Mouse (Mus musculus): ENCODE measurements around the gene Prss22. TPM values are rescaled to one million over a fixed set of nuclear protein-coding genes. Genes with fewer than 3 reads are reported as not detected.
A peak's percentile ranks its signal among the peaks of the same experiment; 100 is the strongest.

Prss22 gene
- polyA plus RNA-seq, 1 experiment from 2014 or later, result not detected

GRCm38 (mm10) chr17:23995421-23995820 lies 2.5 kb downstream of the Prss22 start:
- H3K4me2 ChIP-seq (ENCODE audit: low read length), result no peak overlapping the region
- H3K27me3 ChIP-seq (ENCODE audit: control insufficient read depth, insufficient read depth, low read length), result 0 out of 2 replicates have a peak, but pooled peaks cover 11% of the 10 kb centered on the region
- H3K9me3 ChIP-seq (ENCODE audit: control insufficient read depth, low read length), result no peaks in the 10 kb centered on the region
- H3K4me3 ChIP-seq (ENCODE audit: control insufficient read depth in 1 of 2, insufficient read depth in 1 of 2, low read depth in 1 of 2, low read length in 2 of 2), result no peak overlapping the region
- no peak for ATAC-seq (ENCODE audit: insufficient number of reproducible peaks, insufficient read depth, low FRiP score, low read depth)
- WGBS, result 16% methylated on average over 1 of the region's 1 CpGs
- H3K27ac ChIP-seq (replicated peaks in 1 of 2; ENCODE audit: control insufficient read depth in 1 of 2, insufficient read depth in 1 of 2, low read depth in 2 of 2, low read length in 2 of 2), result no peak overlapping the region
- peaks cover 17% of the 10 kb centered on the region in 2 experiments for H3K4me1 ChIP-seq (ENCODE audit: control insufficient read depth in 2 of 2, insufficient read depth in 2 of 2, low read length in 2 of 2)
- H3K36me3 ChIP-seq (ENCODE audit: control insufficient read depth, insufficient read depth, low read length), result no peaks in the 10 kb centered on the region
- no peak overlapping the region for H3K9ac ChIP-seq (ENCODE audit: low read length)

DNA sequence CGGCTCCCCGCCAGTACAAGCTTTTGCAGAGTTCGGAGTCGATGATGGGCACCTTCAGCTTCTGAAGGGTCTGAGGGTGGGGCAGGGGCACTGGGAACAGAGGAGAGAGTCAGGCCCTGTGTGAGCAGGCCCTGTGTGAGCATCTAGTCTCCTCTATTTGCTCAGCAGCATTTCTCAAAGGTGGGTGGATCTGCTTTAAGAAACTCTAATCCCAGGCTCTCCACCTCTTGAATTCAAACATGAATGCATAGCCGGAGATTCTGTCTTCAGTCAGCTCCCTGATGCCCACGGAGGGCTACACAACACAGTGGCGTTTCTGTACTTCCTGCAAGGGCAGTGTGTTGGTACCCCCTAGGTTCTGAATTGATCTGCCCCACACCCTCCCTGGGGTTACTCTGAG lies 3.2 kb downstream of the Prss22 start:
- 76% methylated on average over 7 of the region's 7 CpGs for WGBS
- Histone ChIP-seq H3K9ac (ENCODE audit: low read length) (no peak overlapping the region), H3K4me1 (ENCODE audit: control insufficient read depth in 2 of 2, insufficient read depth in 2 of 2, low read length in 2 of 2) (peaks cover 9% of the 10 kb centered on the region in 2 experiments), H3K4me2 (ENCODE audit: low read length) (no peak overlapping the region), H3K27me3 (ENCODE audit: control insufficient read depth, insufficient read depth, low read length) (0 out of 2 replicates have a peak, but pooled peaks cover 11% of the 10 kb centered on the region), H3K9me3 (ENCODE audit: control insufficient read depth, low read length) (no peaks in the 10 kb centered on the region), H3K36me3 (ENCODE audit: control insufficient read depth, insufficient read depth, low read length) (no peaks in the 10 kb centered on the region), H3K4me3 (ENCODE audit: control insufficient read depth in 1 of 2, insufficient read depth in 1 of 2, low read depth in 1 of 2, low read length in 2 of 2) (no peak overlapping the region), H3K27ac (replicated peaks in 1 of 2; ENCODE audit: control insufficient read depth in 1 of 2, insufficient read depth in 1 of 2, low read depth in 2 of 2, low read length in 2 of 2) (no peak overlapping the region)
- ATAC-seq (ENCODE audit: insufficient number of reproducible peaks, insufficient read depth, low FRiP score, low read depth), result no peak

DNA sequence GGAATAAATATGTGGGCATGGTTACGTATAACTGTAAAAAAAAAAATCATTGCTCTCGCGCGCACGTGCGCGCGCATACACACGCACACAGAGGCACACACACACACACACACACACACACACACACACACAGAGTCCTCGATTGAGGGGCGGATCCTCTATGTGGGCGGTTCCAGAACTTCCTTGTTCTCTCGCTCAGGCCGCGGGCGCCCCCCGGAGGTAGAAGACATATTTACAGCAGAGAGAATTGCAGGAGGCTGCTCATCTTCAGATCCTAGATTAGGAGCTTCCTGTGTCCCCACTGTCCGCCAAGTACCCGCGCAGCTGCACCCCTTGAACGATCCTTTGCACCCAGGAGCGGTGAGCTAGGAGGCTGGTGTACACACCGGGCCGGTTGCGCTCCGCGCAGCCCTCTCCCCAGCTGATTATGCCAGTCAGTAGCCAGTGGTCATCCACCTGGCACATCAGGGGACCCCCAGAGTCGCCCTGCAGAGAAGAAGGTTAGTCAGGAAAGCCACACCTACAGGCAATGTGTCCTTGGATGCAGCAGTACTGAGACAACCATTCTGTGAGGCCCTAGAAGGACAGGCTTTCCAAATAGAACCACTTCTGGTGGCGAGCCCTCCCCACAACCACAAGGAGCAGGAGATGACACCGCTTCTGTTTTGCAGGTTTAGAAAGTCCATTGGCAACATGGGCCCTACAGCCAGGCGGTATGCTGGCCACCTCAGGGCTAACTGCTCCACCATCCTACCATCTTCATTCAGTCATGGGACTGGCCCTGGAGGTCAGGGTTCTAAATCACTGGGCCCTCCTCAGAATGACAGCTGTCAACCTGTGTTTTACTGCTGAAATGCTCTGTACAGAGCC lies 4.1 kb downstream of the Prss22 start:
- no peaks in the 10 kb centered on the region for H3K36me3 ChIP-seq (ENCODE audit: control insufficient read depth, insufficient read depth, low read length)
- peak; percentile 60; the same call in 1 of the 2 replicates for ATAC-seq (ENCODE audit: insufficient number of reproducible peaks, insufficient read depth, low FRiP score, low read depth)
- no peak overlapping the region for H3K27ac ChIP-seq (replicated peaks in 1 of 2; ENCODE audit: control insufficient read depth in 1 of 2, insufficient read depth in 1 of 2, low read depth in 2 of 2, low read length in 2 of 2)
- H3K4me1 ChIP-seq (ENCODE audit: control insufficient read depth in 2 of 2, insufficient read depth in 2 of 2, low read length in 2 of 2), result peaks cover 4% of the 10 kb centered on the region in 2 experiments; a peak in 1 of 4 replicates
- H3K27me3 ChIP-seq (ENCODE audit: control insufficient read depth, insufficient read depth, low read length), result 0 out of 2 replicates have a peak, but pooled peaks cover 11% of the 10 kb centered on the region
- no peak overlapping the region; a peak in 1 of 4 replicates for H3K4me3 ChIP-seq (ENCODE audit: control insufficient read depth in 1 of 2, insufficient read depth in 1 of 2, low read depth in 1 of 2, low read length in 2 of 2)
- H3K9ac ChIP-seq (ENCODE audit: low read length), result peak overlapping the region; percentile 9; the same call in 1 of the 2 replicates
- no peaks in the 10 kb centered on the region for H3K9me3 ChIP-seq (ENCODE audit: control insufficient read depth, low read length)
- 10% methylated on average over 31 of the region's 31 CpGs for WGBS
- H3K4me2 ChIP-seq (ENCODE audit: low read length), result peak overlapping the region; percentile 57

DNA sequence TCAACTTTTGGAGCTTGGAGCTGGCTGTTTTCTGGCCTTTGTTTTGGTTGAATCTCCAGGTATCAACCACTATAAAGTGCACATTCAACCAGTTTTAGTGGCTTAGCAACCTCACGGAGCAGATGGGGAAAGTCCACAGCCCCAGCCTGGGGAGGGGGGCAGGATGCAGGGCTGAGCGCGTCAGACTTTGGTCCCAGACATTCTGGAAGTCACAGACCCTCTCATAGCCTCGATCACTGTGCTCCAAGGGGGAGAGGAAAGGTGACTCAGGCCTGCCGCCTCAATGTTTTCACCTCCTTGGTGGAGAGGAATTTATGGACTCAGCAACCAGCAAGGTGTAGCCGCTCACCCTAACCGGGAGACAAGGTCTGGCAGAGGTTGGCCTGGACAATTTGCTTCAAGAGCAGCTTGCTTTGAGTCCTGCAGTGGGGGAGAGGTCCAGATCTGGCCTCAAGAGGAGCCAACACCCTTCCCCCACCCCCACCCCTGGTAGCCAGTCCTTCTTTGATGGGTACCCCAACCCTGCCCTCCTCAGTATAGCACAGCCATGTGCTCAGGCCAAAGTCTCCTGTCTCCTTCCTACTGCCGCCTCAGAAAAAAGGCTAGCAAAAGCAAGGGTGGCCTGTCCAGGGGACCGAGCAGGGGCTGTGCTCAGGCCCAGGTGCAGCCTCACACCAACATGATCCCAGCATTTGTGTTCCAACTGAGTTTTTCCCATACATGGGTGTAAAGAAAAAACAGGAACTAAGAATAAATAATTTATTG lies 4.9 kb downstream of the Prss22 start:
- Histone ChIP-seq H3K27ac (replicated peaks in 1 of 2; ENCODE audit: control insufficient read depth in 1 of 2, insufficient read depth in 1 of 2, low read depth in 2 of 2, low read length in 2 of 2) (no peak overlapping the region), H3K4me2 (ENCODE audit: low read length) (peak overlapping the region; percentile 57), H3K9me3 (ENCODE audit: control insufficient read depth, low read length) (no peaks in the 10 kb centered on the region), H3K27me3 (ENCODE audit: control insufficient read depth, insufficient read depth, low read length) (0 out of 2 replicates have a peak, but pooled peaks cover 11% of the 10 kb centered on the region), H3K4me3 (ENCODE audit: control insufficient read depth in 1 of 2, insufficient read depth in 1 of 2, low read depth in 1 of 2, low read length in 2 of 2) (no peak overlapping the region), H3K9ac (ENCODE audit: low read length) (no peak overlapping the region), H3K36me3 (ENCODE audit: control insufficient read depth, insufficient read depth, low read length) (no peaks in the 10 kb centered on the region), H3K4me1 (ENCODE audit: control insufficient read depth in 2 of 2, insufficient read depth in 2 of 2, low read length in 2 of 2) (peaks cover 4% of the 10 kb centered on the region in 2 experiments; a peak in 1 of 4 replicates)
- no peak for ATAC-seq (ENCODE audit: insufficient number of reproducible peaks, insufficient read depth, low FRiP score, low read depth)
- 68% methylated on average over 9 of the region's 9 CpGs for WGBS

DNA sequence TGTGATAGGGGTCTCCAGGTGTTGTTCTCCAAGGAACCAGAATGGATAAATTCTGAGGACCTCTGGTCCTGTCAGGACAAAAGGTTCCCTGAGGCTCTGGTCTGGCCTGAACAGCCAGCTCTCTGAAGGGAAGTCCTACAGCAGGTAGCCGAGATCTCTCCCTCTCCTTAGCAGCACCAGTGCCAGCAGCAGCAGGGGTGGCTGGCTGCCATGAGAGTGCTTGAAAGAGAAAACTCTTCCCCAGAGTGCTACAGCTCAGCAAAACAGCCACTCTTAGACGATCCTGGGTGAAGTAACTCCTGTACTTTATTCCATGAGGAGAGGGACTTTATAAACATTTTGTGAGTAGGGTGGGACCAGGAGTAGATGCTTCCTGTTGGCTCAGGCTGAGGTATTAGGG lies 8.1 kb downstream of the Prss22 start:
- Histone ChIP-seq H3K4me3 (ENCODE audit: control insufficient read depth in 1 of 2, insufficient read depth in 1 of 2, low read depth in 1 of 2, low read length in 2 of 2) (no peak overlapping the region), H3K9ac (ENCODE audit: low read length) (no peak overlapping the region), H3K4me2 (ENCODE audit: low read length) (no peak overlapping the region), H3K9me3 (ENCODE audit: control insufficient read depth, low read length) (no peaks in the 10 kb centered on the region), H3K36me3 (ENCODE audit: control insufficient read depth, insufficient read depth, low read length) (no peaks in the 10 kb centered on the region), H3K4me1 (ENCODE audit: control insufficient read depth in 2 of 2, insufficient read depth in 2 of 2, low read length in 2 of 2) (peaks cover 4% of the 10 kb centered on the region in 2 experiments; a peak in 1 of 4 replicates), H3K27me3 (ENCODE audit: control insufficient read depth, insufficient read depth, low read length) (0 out of 2 replicates have a peak, but pooled peaks cover 4% of the 10 kb centered on the region), H3K27ac (replicated peaks in 1 of 2; ENCODE audit: control insufficient read depth in 1 of 2, insufficient read depth in 1 of 2, low read depth in 2 of 2, low read length in 2 of 2) (no peak overlapping the region)
- 28% methylated on average over 2 of the region's 2 CpGs for WGBS
- ATAC-seq (ENCODE audit: insufficient number of reproducible peaks, insufficient read depth, low FRiP score, low read depth), result no peak

GRCm38 (mm10) chr17:23984989-23985388 lies 12.9 kb downstream of the Prss22 start:
- 60% methylated on average over 1 of the region's 1 CpGs for WGBS
- Histone ChIP-seq H3K9me3 (ENCODE audit: control insufficient read depth, low read length) (no peaks in the 10 kb centered on the region), H3K27ac (replicated peaks in 1 of 2; ENCODE audit: control insufficient read depth in 1 of 2, insufficient read depth in 1 of 2, low read depth in 2 of 2, low read length in 2 of 2) (no peak overlapping the region), H3K4me3 (ENCODE audit: control insufficient read depth in 1 of 2, insufficient read depth in 1 of 2, low read depth in 1 of 2, low read length in 2 of 2) (no peak overlapping the region), H3K36me3 (ENCODE audit: control insufficient read depth, insufficient read depth, low read length) (no peaks in the 10 kb centered on the region), H3K9ac (ENCODE audit: low read length) (no peak overlapping the region), H3K27me3 (ENCODE audit: control insufficient read depth, insufficient read depth, low read length) (no peaks in the 10 kb centered on the region), H3K4me2 (ENCODE audit: low read length) (no peak overlapping the region), H3K4me1 (ENCODE audit: control insufficient read depth in 2 of 2, insufficient read depth in 2 of 2, low read length in 2 of 2) (peaks cover 0 to 3% of the 10 kb centered on the region in 2 experiments; a peak in 1 of 4 replicates)
- ATAC-seq (ENCODE audit: insufficient number of reproducible peaks, insufficient read depth, low FRiP score, low read depth), result no peak

GRCm38 (mm10) chr17:23982912-23983311 lies 15.0 kb downstream of the Prss22 start:
- Histone ChIP-seq H3K9ac (ENCODE audit: low read length) (no peak overlapping the region), H3K27me3 (ENCODE audit: control insufficient read depth, insufficient read depth, low read length) (no peaks in the 10 kb centered on the region), H3K27ac (replicated peaks in 1 of 2; ENCODE audit: control insufficient read depth in 1 of 2, insufficient read depth in 1 of 2, low read depth in 2 of 2, low read length in 2 of 2) (no peak overlapping the region), H3K4me2 (ENCODE audit: low read length) (no peak overlapping the region), H3K4me1 (ENCODE audit: control insufficient read depth in 2 of 2, insufficient read depth in 2 of 2, low read length in 2 of 2) (peaks cover 0 to 3% of the 10 kb centered on the region in 2 experiments; a peak in 1 of 4 replicates), H3K4me3 (ENCODE audit: control insufficient read depth in 1 of 2, insufficient read depth in 1 of 2, low read depth in 1 of 2, low read length in 2 of 2) (no peak overlapping the region), H3K36me3 (ENCODE audit: control insufficient read depth, insufficient read depth, low read length) (no peaks in the 10 kb centered on the region), H3K9me3 (ENCODE audit: control insufficient read depth, low read length) (no peaks in the 10 kb centered on the region)
- WGBS, result 65% methylated on average over 4 of the region's 4 CpGs
- ATAC-seq (ENCODE audit: insufficient number of reproducible peaks, insufficient read depth, low FRiP score, low read depth), result no peak

All from heart, embryonic 14.5 days (tissue).